Mouse (Mus musculus): ENCODE results near the gene Dnajb5. TPM values are rescaled to one million over a fixed set of nuclear protein-coding genes. Genes with fewer than 3 reads are reported as not detected.
A peak's percentile ranks its signal among the peaks of the same experiment; 100 is the strongest.
"Not testable (repeated sequence)": the region's sequence is repeated elsewhere in the genome, so short reads cannot be mapped to it uniquely, and the experiment has no call there.

The Dnajb5 gene
- polyA plus RNA-seq, 2 experiments: 7.4 to 16.9 TPM

DNA sequence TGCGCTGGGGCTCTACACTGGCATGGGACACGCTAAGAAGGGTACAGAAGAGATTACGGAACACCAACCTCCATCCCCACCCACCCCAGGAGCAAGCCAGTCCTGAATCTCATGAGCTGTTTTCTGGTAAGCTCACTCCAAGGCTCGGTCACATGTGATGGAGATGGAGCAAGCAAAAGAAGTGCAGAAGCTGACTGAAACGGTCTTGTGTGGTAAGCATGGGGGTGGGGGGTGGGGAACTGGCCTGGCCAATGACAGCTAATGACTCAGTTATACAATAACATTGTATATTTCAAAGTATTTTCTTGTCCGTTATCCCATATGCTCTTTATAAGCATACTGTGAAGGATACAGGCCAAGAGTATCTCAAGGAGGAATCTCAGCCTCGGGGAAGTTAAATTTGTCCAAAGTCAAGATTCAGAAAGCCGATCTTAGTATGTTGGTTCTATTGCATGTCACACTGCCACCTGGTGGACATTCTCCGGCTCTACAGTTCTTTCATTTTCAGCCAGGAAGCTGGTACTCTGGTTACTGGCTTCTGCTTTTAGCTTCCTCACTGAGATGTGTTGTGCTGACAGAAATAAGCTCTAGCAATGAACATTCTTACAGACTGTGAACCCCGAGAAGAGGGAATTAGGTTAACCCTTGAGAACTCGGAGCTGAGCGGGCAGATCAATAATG lies 15.6 kb downstream of the Dnajb5 start:
- Histone ChIP-seq H3K4me3 (replicated peaks; ENCODE audit: low read length) (no peak overlapping the region), H3K4me2 (replicated peaks; ENCODE audit: low read depth, low read length, severe bottlenecking) (peak overlapping the region; percentile 9; the same call in 1 of the 2 replicates), H3K27me3 (ENCODE audit: control insufficient read depth, insufficient read depth, low read length) (no peaks in the 10 kb centered on the region), H3K4me1 (ENCODE audit: control insufficient read depth, insufficient read depth, low read length) (no peaks in the 10 kb centered on the region), H3K36me3 (ENCODE audit: control insufficient read depth, insufficient read depth, low read length) (no peaks in the 10 kb centered on the region), H3K9ac (ENCODE audit: low read depth, low read length, severe bottlenecking) (no peak overlapping the region), H3K9me3 (ENCODE audit: control insufficient read depth, low read length) (no peaks in the 10 kb centered on the region), H3K27ac (replicated peaks; ENCODE audit: low read depth, low read length) (no peak overlapping the region)
- peak; percentile 86 for DNase-seq (ENCODE audit: low spot score)
- WGBS: 14% methylated on average over 12 of the region's 12 CpGs
- no peak for TF ChIP-seq POLR2A (IDR thresholded peaks at IDR 0.05; ENCODE audit: borderline replicate concordance, extremely low read depth, insufficient read depth, insufficient read length)
- no peak for ATAC-seq (ENCODE audit: low FRiP score, low read depth)

DNA sequence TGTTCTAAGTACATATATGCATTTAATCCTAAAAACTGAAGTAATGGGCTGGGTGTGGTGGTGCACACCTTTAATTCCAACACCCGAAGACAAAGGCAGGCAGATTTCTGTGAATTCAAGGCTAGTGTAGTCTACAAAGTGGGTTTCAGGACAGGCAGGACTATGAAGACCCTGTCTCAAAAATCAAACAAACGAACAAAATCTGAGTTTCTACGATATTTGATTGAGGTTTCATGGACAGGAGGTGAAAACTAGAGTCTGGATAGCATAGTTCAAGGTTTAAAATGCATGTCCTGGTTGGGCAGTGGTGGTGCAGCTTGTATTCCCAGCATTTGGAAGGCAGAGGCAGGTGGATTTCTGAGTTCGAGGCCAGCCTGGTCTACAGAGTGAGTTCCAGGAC lies 19.7 kb downstream of the Dnajb5 start, which contains the start of gene 1700022I11Rik:
TSS of gene 1700022I11Rik (plus strand) at position 301 of the 400 bp plus-strand sequence.
- no peaks in the 10 kb centered on the region for H3K4me1 ChIP-seq (ENCODE audit: control insufficient read depth, insufficient read depth, low read length)
- no peak for TF ChIP-seq POLR2A (IDR thresholded peaks at IDR 0.05; ENCODE audit: borderline replicate concordance, extremely low read depth, insufficient read depth, insufficient read length)
- H3K4me2 ChIP-seq (replicated peaks; ENCODE audit: low read depth, low read length, severe bottlenecking): no peak within 1 kb of the TSS
- H3K9me3 ChIP-seq (ENCODE audit: control insufficient read depth, low read length): no peaks in the 10 kb centered on the region
- H3K27ac ChIP-seq (replicated peaks; ENCODE audit: low read depth, low read length): no peak within 1 kb of the TSS
- no peak for ATAC-seq (ENCODE audit: low FRiP score, low read depth)
- DNase-seq (ENCODE audit: low spot score): no peak
- H3K27me3 ChIP-seq (ENCODE audit: control insufficient read depth, insufficient read depth, low read length): no peaks in the 10 kb centered on the region
- 89% methylated on average over 4 of the region's 4 CpGs for WGBS
- no peak within 1 kb of the TSS for H3K4me3 ChIP-seq (replicated peaks; ENCODE audit: low read length)
- H3K9ac ChIP-seq (ENCODE audit: low read depth, low read length, severe bottlenecking): no peak within 1 kb of the TSS
- no peaks in the 10 kb centered on the region for H3K36me3 ChIP-seq (ENCODE audit: control insufficient read depth, insufficient read depth, low read length)

DNA sequence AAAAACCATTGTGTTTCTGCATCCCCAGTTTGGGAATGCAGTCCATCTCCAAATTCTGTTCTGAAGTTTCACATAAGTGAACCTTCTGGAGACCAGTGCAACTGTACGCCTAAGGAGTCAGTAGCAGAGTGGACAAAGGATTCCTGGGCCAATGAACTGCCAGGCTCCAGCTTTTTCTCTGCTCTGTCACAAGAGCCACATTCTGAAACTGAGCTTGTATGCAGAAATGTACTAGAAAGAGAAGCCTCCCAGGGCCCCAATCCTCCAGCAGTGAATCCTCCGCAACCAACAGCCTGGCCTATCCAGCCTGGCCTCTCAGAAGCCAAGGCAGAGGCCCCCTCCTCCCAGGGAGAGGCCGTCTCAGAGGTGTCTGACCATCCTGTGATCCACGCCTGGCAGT lies 23.3 kb downstream of the Dnajb5 start:
- ATAC-seq (ENCODE audit: low FRiP score, low read depth): no peak
- Histone ChIP-seq H3K4me1 (ENCODE audit: control insufficient read depth, insufficient read depth, low read length) (no peaks in the 10 kb centered on the region), H3K4me2 (replicated peaks; ENCODE audit: low read depth, low read length, severe bottlenecking) (no peak overlapping the region), H3K27ac (replicated peaks; ENCODE audit: low read depth, low read length) (no peak overlapping the region), H3K4me3 (replicated peaks; ENCODE audit: low read length) (no peak overlapping the region), H3K36me3 (ENCODE audit: control insufficient read depth, insufficient read depth, low read length) (peaks cover 8% of the 10 kb centered on the region), H3K9ac (ENCODE audit: low read depth, low read length, severe bottlenecking) (no peak overlapping the region), H3K27me3 (ENCODE audit: control insufficient read depth, insufficient read depth, low read length) (no peaks in the 10 kb centered on the region), H3K9me3 (ENCODE audit: control insufficient read depth, low read length) (no peaks in the 10 kb centered on the region)
- no peak for DNase-seq (ENCODE audit: low spot score)
- 65% methylated on average over 4 of the region's 4 CpGs for WGBS
- no peak for TF ChIP-seq POLR2A (IDR thresholded peaks at IDR 0.05; ENCODE audit: borderline replicate concordance, extremely low read depth, insufficient read depth, insufficient read length)

DNA sequence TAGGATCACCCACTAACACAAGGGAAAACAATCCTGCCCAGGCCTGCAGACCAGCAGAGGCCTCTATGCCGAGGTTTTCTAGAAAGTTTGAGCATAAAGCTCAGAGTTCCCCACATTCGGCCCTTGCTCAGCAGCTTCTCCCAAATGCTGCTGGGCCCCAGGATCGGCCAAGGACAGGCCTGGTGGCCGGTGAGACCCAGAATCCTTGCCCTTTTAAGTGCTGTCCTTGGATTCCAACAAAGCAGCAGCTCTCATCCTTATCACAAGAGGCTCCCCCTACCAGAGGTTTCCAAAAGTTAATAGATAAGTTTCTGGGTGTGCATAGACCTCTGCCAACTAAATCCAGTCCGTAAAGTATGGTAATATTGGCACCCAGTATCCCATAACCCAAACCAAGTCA lies 24.3 kb downstream of the Dnajb5 start:
- Histone ChIP-seq H3K4me2 (replicated peaks; ENCODE audit: low read depth, low read length, severe bottlenecking) (no peak overlapping the region), H3K4me1 (ENCODE audit: control insufficient read depth, insufficient read depth, low read length) (no peaks in the 10 kb centered on the region), H3K9ac (ENCODE audit: low read depth, low read length, severe bottlenecking) (no peak overlapping the region), H3K36me3 (ENCODE audit: control insufficient read depth, insufficient read depth, low read length) (peaks cover 15% of the 10 kb centered on the region), H3K4me3 (replicated peaks; ENCODE audit: low read length) (no peak overlapping the region), H3K27ac (replicated peaks; ENCODE audit: low read depth, low read length) (no peak overlapping the region), H3K9me3 (ENCODE audit: control insufficient read depth, low read length) (no peaks in the 10 kb centered on the region), H3K27me3 (ENCODE audit: control insufficient read depth, insufficient read depth, low read length) (no peaks in the 10 kb centered on the region)
- no peak for ATAC-seq (ENCODE audit: low FRiP score, low read depth)
- TF ChIP-seq POLR2A (IDR thresholded peaks at IDR 0.05; ENCODE audit: borderline replicate concordance, extremely low read depth, insufficient read depth, insufficient read length): no peak
- no peak for DNase-seq (ENCODE audit: low spot score)
- WGBS: 82% methylated on average over 5 of the region's 5 CpGs

DNA sequence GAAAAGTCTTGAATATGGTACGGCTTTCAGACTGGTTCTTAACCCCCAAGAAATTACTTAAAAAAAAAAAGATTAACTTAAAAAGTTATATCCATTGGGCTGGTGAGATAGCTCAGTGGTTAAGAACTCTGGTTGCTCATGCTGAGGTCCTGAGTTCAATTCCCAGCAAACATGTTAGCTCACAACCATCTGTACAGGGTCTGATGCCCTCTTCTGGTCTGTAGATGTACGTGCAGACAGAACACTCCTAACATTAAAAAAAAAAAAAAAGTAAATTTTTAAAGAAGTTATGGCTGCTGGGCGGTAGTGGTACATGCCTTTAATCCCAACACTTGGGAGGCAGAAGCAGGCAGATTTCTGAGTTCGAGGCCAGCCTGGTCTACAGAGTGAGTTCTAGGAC lies 28.4 kb downstream of the Dnajb5 start:
- 94% methylated on average over 4 of the region's 4 CpGs for WGBS
- Histone ChIP-seq H3K4me1 (ENCODE audit: control insufficient read depth, insufficient read depth, low read length) (no peaks in the 10 kb centered on the region), H3K9me3 (ENCODE audit: control insufficient read depth, low read length) (no peaks in the 10 kb centered on the region), H3K27me3 (ENCODE audit: control insufficient read depth, insufficient read depth, low read length) (no peaks in the 10 kb centered on the region), H3K4me2 (replicated peaks; ENCODE audit: low read depth, low read length, severe bottlenecking) (no peak overlapping the region), H3K27ac (replicated peaks; ENCODE audit: low read depth, low read length) (no peak overlapping the region), H3K4me3 (replicated peaks; ENCODE audit: low read length) (no peak overlapping the region), H3K9ac (ENCODE audit: low read depth, low read length, severe bottlenecking) (no peak overlapping the region), H3K36me3 (ENCODE audit: control insufficient read depth, insufficient read depth, low read length) (peaks cover 52% of the 10 kb centered on the region)
- no peak for TF ChIP-seq POLR2A (IDR thresholded peaks at IDR 0.05; ENCODE audit: borderline replicate concordance, extremely low read depth, insufficient read depth, insufficient read length)
- DNase-seq (ENCODE audit: low spot score) (no peak), ATAC-seq (ENCODE audit: low FRiP score, low read depth) (no peak)

DNA sequence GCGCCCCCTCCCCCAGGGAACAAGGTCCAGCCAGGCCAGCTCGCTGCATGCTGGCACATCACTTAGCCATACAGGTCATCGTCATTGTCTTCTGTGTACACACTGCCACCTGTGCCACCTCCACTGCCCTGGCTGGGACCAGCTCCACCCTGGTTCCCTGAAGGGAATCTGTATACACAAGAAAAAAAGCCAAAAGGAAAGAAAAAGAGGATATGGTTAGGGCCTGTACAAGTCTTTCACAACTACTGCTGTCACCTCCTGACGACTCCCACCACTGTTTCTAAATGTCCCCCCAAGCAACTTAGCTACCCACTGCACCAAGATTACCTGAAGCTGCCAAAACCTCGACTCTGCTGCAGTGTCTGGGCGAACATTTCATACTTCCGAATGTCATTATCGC lies 30.9 kb downstream of the Dnajb5 start:
- not testable (repeated sequence) for ATAC-seq (ENCODE audit: low FRiP score, low read depth); H3K4me1 ChIP-seq (ENCODE audit: control insufficient read depth, insufficient read depth, low read length); H3K9me3 ChIP-seq (ENCODE audit: control insufficient read depth, low read length); H3K4me2 ChIP-seq (replicated peaks; ENCODE audit: low read depth, low read length, severe bottlenecking); H3K9ac ChIP-seq (ENCODE audit: low read depth, low read length, severe bottlenecking); H3K27me3 ChIP-seq (ENCODE audit: control insufficient read depth, insufficient read depth, low read length); DNase-seq (ENCODE audit: low spot score); H3K4me3 ChIP-seq (replicated peaks; ENCODE audit: low read length); H3K27ac ChIP-seq (replicated peaks; ENCODE audit: low read depth, low read length)
- H3K36me3 ChIP-seq (ENCODE audit: control insufficient read depth, insufficient read depth, low read length): peaks cover 73% of the 10 kb centered on the region
- 98% methylated on average over 7 of the region's 8 CpGs for WGBS
